Mouse (Mus musculus) kidney, postnatal 36 days (tissue): ENCODE results near the gene Ldlrad2.
A peak's percentile ranks its signal among the peaks of the same experiment; 100 is the strongest.

Source experiments
- DNase-seq, 2 experiments: peaks; one replicate each; pipeline ENCODE4 v3.0.0; 2021 to 2022; ENCODE audit warnings: mixed read lengths in 2 of 2

Ldlrad2 gene

DNA sequence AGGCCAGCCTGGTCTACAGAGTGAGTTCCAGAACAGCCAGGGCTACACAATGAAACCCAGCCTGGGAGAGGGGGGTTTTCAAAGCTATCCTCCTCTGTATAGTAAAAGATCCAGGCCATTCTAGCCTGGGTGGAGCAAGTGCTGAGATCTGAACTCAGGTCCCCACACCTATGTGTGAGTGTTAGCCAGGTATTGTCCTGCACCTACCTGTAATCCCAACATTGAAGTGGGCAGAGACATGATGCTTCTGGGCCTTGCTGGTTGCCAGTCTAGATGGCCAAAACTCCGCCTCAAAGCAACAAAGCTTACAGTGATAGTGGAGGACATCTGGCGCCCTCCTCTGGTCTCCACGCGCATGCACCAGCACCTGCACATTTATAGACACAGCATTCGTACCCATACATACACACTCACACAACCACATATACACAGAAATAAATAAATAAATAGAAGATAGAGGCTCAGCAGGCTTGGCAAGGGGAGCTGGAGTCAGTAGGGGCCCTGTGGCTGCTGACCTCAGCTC is 28.3 kb downstream of the Ldlrad2 start:
- peak; percentile 43 to 72 for DNase-seq

DNA sequence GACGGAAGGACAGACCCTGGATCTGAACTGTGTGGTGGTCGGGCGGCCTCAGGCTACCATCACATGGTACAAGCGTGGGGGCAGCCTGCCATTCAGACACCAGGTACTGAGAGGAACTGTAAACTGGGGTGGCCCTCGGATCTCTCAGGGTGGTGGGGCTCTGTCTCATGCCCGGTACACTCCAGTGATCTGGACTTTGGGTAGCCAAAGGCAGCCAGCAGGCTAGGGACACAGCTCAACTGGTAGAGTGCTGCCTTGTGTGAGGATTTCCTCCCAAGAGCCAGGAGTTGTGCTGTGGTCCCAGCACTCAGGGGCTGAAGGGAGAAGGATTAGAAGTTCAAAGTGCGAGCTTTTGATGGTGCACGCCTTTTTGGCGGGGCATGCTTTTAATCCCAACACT is 28.8 kb downstream of the Ldlrad2 start:
- peak; percentile 40 to 41 for DNase-seq

DNA sequence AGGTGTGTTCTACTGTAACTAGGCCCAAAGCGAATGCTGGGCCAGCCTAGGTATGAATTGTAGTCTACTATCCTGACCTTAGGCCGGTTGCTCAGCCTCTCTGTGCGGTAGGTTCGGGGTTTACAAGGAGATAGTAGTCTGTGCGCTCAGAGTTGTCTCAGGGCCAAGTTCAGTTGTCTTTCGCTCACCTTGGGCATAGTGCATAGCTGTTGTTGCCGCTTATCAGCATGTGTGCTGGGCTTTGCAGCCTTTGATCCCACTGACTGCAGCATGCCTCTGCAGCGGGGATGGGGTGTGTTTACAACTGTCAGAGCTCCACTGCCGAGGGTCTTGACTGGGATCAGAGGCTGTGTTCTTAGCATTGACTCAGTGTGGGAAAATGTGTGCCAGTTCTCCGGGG is 31.4 kb downstream of the Ldlrad2 start:
- DNase-seq = no peak

DNA sequence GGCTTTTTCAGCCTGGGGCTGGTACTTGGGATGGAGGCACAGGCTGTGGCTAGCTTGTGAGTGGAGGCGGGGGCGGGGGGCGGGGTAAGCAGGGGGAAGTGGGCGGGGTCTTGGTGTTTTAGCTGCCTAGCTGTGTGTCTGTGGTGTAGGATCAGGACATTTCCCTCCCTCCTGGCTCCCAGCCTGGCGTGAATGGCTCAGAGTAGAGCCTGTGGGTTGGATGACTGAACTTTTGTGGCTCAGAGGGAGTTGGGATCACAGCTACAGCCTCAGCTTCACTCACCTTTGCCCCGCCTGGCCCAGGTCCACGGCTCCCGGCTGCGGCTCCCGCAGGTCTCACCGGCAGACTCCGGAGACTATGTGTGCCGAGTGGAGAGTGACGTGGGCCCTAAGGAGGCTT is 34.0 kb downstream of the Ldlrad2 start:
- DNase-seq = peak; percentile 91 to 93

DNA sequence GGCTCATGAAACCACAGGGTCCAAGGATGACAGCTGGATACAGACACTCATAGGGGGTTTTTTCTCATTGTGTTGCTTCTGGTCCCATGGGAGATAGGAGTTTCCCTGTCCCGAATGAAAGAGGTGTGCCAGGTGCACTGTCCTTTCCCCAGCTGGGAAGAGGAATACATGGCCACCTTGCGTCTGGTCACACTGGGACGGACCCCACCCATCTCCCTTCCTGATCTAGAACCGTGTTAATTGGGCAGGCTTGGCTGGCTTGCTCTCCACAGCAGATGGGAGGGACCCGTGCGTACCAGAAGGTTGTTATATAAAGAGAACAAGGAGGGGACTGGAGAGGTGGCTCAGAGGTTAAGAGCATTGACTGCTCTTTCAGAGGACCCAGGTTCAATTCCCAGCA is 46.5 kb downstream of the Ldlrad2 start:
- no peak for DNase-seq

DNA sequence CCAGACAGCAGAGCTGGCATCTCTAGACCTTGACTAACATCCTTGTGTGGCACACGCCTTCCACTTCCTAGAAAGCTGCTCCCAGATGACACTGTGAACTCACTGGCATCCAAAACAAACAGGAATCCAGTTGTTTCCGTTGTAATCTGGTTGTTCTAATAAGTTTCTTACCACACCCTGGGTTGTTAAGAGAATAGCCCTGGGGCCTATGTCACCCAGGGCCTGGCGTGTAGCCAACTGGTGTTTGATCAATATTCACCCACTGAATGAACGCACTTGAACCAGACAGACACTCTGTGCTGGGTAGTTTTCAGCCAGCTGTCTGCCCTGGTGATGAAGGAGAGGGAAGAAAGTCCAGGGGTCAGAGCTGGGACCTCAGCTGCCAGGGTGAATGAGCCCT is 47.0 kb downstream of the Ldlrad2 start:
- peak; percentile 69 to 84 for DNase-seq

DNA sequence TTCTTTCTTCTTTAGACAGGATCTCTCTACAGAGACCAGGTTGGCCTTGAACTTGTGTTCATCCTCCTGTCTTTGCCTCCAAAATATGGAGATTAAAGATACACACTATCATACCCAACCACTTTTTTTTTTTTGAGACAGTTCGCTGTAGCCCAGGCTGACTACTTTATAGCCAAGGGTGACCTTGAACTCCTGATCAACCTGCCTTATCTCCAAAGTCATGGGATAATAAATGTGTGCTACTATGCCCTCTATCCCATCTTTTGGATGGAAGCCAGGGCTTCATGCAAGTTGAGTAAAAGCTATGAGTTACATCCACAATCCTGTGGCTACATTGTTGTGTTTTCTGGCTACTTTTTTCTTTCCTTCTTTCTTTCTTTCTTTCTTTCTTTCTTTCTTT is 48.9 kb downstream of the Ldlrad2 start:
- no peak for DNase-seq
